Mouse (Mus musculus) liver, embryonic 14.5 days (tissue): ENCODE data around the gene Fgfr2.

Experiments used
- CTCF ChIP-seq: IDR thresholded peaks from 2 replicates; pipeline ENCODE4 v1.5.1; 2016; ENCODE audit warnings: antibody characterized with exemption, low read depth, control low read depth
- EP300 ChIP-seq: IDR thresholded peaks from 2 replicates; pipeline ENCODE4 v1.6.1; 2016; ENCODE audit warnings: antibody characterized with exemption, low read depth

- no peak for TF ChIP-seq CTCF
- TF ChIP-seq EP300, result no peak
Observed at GRCm38 (mm10) chr7:132679549-132679948, 443.6 kb downstream of the Fgfr2 start.
